Mouse (Mus musculus) kidney, embryonic 15.5 days (tissue): ENCODE results near the gene Prpf8. TPM values are rescaled to one million over a fixed set of nuclear protein-coding genes. Genes with fewer than 3 reads are reported as not detected.

Experiments used
- ATAC-seq: fragments of 200-750 bp; cut with Nextera tagmentation; replicated peaks from 2 replicates; pipeline ENCODE4 v1.8.0; 2017; ENCODE audit warnings: moderate TSS enrichment; ENCODE audit not compliant: low FRiP score
- H3K27ac ChIP-seq: fragments of 300-500 bp; sonication (generic); 2 replicates; pipeline ENCODE4 v1.5.1; 2015; ENCODE audit warnings: mild to moderate bottlenecking, inconsistent platforms
- H3K27me3 ChIP-seq: fragments of 300-500 bp; sonication (generic); 2 replicates; pipeline ENCODE4 v1.6.1; 2015; ENCODE audit warnings: inconsistent platforms
- H3K36me3 ChIP-seq: fragments of 300-500 bp; sonication (generic); 2 replicates; pipeline ENCODE4 v1.6.1; 2015; ENCODE audit warnings: inconsistent platforms
- H3K4me1 ChIP-seq: fragments of 300-500 bp; sonication (generic); 2 replicates; pipeline ENCODE4 v1.6.1; 2015; ENCODE audit warnings: inconsistent platforms
- H3K4me2 ChIP-seq: fragments of 300-500 bp; sonication (generic); 2 replicates; pipeline ENCODE4 v1.6.1; 2015; ENCODE audit warnings: moderate library complexity, mild to moderate bottlenecking, inconsistent platforms
- H3K4me3 ChIP-seq: fragments of 300-500 bp; sonication (generic); replicated peaks from 2 replicates; pipeline ENCODE4 v1.5.1; 2015; ENCODE audit warnings: mild to moderate bottlenecking, inconsistent platforms
- H3K9ac ChIP-seq: fragments of 300-500 bp; sonication (generic); 2 replicates; pipeline ENCODE4 v1.6.1; 2015; ENCODE audit warnings: mild to moderate bottlenecking, inconsistent platforms
- H3K9me3 ChIP-seq: fragments of 300-500 bp; sonication (generic); replicated peaks from 2 replicates; pipeline ENCODE4 v1.6.1; 2016; ENCODE audit warnings: inconsistent platforms
- WGBS: fragments of 180-500 bp; shearing (Covaris S2); methylation state at CpG from one replicate; pipeline ENCODE4 v1.1.7; 2015; ENCODE audit warnings: mixed read lengths; 5-methylcytosine and 5-hydroxymethylcytosine counted together
- polyA plus RNA-seq: library from polyadenylated mRNA; unstranded; fragments of >200 nt; fragmentation: Nextera tagmentation; extraction: Ambion mirVana; gene quantifications from 2 replicates; pipeline ENCODE4 v1.2.1, GENCODE M21; 2015

Prpf8 gene
- polyA plus RNA-seq, 1 experiment from 2014 or later = 61.7 TPM

- Histone ChIP-seq H3K36me3 (peaks cover 7% of the 10 kb centered on the region), H3K4me3 (no peak overlapping the region), H3K9me3 (no peaks in the 10 kb centered on the region), H3K27me3 (no peaks in the 10 kb centered on the region), H3K9ac (no peak overlapping the region), H3K4me1 (peaks cover 14% of the 10 kb centered on the region), H3K27ac (no peak overlapping the region), H3K4me2 (no peak overlapping the region)
- 80% methylated on average over 3 of the region's 3 CpGs for WGBS
- ATAC-seq = no peak
Measured at GRCm38 (mm10) chr11:75470675-75471074, 15.9 kb upstream of the Prpf8 start.

- no peak overlapping the region for H3K4me3 ChIP-seq
- H3K27ac ChIP-seq = no peak overlapping the region
- H3K4me2 ChIP-seq = no peak overlapping the region
- H3K36me3 ChIP-seq = no peaks in the 10 kb centered on the region
- no peaks in the 10 kb centered on the region for H3K9me3 ChIP-seq
- whole genome bisulfite sequencing = 82% methylated on average over 11 of the region's 11 CpGs
- H3K27me3 ChIP-seq = peaks cover 4% of the 10 kb centered on the region; the same call in 1 of the 2 replicates
- no peak overlapping the region for H3K9ac ChIP-seq
- no peak for ATAC-seq
- H3K4me1 ChIP-seq = peaks cover 12% of the 10 kb centered on the region
Measured at GRCm38 (mm10) chr11:75472469-75473081, 14.0 kb upstream of the Prpf8 start.

- Histone ChIP-seq H3K27me3 (peaks cover 4% of the 10 kb centered on the region; the same call in 1 of the 2 replicates), H3K4me1 (peaks cover 4% of the 10 kb centered on the region), H3K36me3 (no peaks in the 10 kb centered on the region), H3K4me3 (no peak overlapping the region), H3K4me2 (no peak overlapping the region), H3K27ac (no peak overlapping the region), H3K9ac (no peak overlapping the region), H3K9me3 (no peaks in the 10 kb centered on the region)
- WGBS = 66% methylated on average over 7 of the region's 7 CpGs
- no peak for ATAC-seq
Measured at GRCm38 (mm10) chr11:75473376-75473775, 13.2 kb upstream of the Prpf8 start.

GRCm38 (mm10) chr11:75486192-75486591 is 424 bp upstream of the Prpf8 start:
- H3K4me3 ChIP-seq = peak overlapping the region; percentile 85
- ATAC-seq = peak; percentile 42
- H3K9me3 ChIP-seq = no peaks in the 10 kb centered on the region
- peaks cover 31% of the 10 kb centered on the region for H3K36me3 ChIP-seq
- no peak overlapping the region for H3K27ac ChIP-seq
- peaks cover 11% of the 10 kb centered on the region for H3K4me1 ChIP-seq
- H3K4me2 ChIP-seq = peak overlapping the region; percentile 86
- peaks cover 4% of the 10 kb centered on the region; the same call in 1 of the 2 replicates for H3K27me3 ChIP-seq
- WGBS = 21% methylated on average over 3 of the region's 3 CpGs
- H3K9ac ChIP-seq = no peak overlapping the region

GRCm38 (mm10) chr11:75487496-75487895 is 880 bp downstream of the Prpf8 start:
- Histone ChIP-seq H3K4me1 (peaks cover 11% of the 10 kb centered on the region), H3K4me3 (peak overlapping the region; percentile 85), H3K9me3 (no peaks in the 10 kb centered on the region), H3K9ac (peak overlapping the region; percentile 94), H3K4me2 (peak overlapping the region; percentile 86), H3K27ac (peak overlapping the region; percentile 65; the same call in 1 of the 2 replicates), H3K27me3 (peaks cover 4% of the 10 kb centered on the region; the same call in 1 of the 2 replicates), H3K36me3 (peaks cover 45% of the 10 kb centered on the region)
- no peak for ATAC-seq
- WGBS = 40% methylated on average over 6 of the region's 6 CpGs

- Histone ChIP-seq H3K36me3 (peaks cover 100% of the 10 kb centered on the region), H3K27ac (no peak overlapping the region), H3K9me3 (no peaks in the 10 kb centered on the region), H3K9ac (no peak overlapping the region), H3K4me2 (no peak overlapping the region), H3K4me3 (no peak overlapping the region), H3K27me3 (no peaks in the 10 kb centered on the region), H3K4me1 (no peaks in the 10 kb centered on the region)
- WGBS = 93% methylated on average over 10 of the region's 10 CpGs
- ATAC-seq = no peak
Measured at GRCm38 (mm10) chr11:75494296-75495049, 7.9 kb downstream of the Prpf8 start.

- H3K36me3 ChIP-seq = peaks cover 100% of the 10 kb centered on the region
- no peak overlapping the region for H3K4me2 ChIP-seq
- ATAC-seq = no peak
- H3K4me1 ChIP-seq = no peaks in the 10 kb centered on the region
- no peak overlapping the region for H3K27ac ChIP-seq
- H3K4me3 ChIP-seq = no peak overlapping the region
- no peaks in the 10 kb centered on the region for H3K9me3 ChIP-seq
- WGBS = 86% methylated on average over 1 of the region's 1 CpGs
- no peaks in the 10 kb centered on the region for H3K27me3 ChIP-seq
- H3K9ac ChIP-seq = no peak overlapping the region
Measured at GRCm38 (mm10) chr11:75498126-75498525, 11.5 kb downstream of the Prpf8 start.

GRCm38 (mm10) chr11:75508162-75508561 is 21.5 kb downstream of the Prpf8 start:
- ATAC-seq = no peak
- Histone ChIP-seq H3K4me3 (no peak overlapping the region), H3K4me1 (peaks cover 29% of the 10 kb centered on the region), H3K36me3 (peaks cover 64% of the 10 kb centered on the region), H3K9ac (no peak overlapping the region), H3K9me3 (no peaks in the 10 kb centered on the region), H3K27me3 (no peaks in the 10 kb centered on the region), H3K27ac (no peak overlapping the region), H3K4me2 (no peak overlapping the region)
- WGBS = 95% methylated on average over 4 of the region's 4 CpGs

GRCm38 (mm10) chr11:75508904-75509303 is 22.3 kb downstream of the Prpf8 start:
- no peaks in the 10 kb centered on the region for H3K27me3 ChIP-seq
- H3K4me3 ChIP-seq = no peak overlapping the region
- no peak for ATAC-seq
- H3K4me1 ChIP-seq = peaks cover 35% of the 10 kb centered on the region
- no peak overlapping the region for H3K4me2 ChIP-seq
- 47% methylated on average over 8 of the region's 8 CpGs for WGBS
- no peaks in the 10 kb centered on the region for H3K9me3 ChIP-seq
- H3K36me3 ChIP-seq = peaks cover 57% of the 10 kb centered on the region
- peak overlapping the region; percentile 85 for H3K27ac ChIP-seq
- H3K9ac ChIP-seq = no peak overlapping the region; the same call in 1 of the 2 replicates

- H3K27me3 ChIP-seq = no peaks in the 10 kb centered on the region
- peak within 1 kb of the TSS; percentile 54 for H3K4me3 ChIP-seq
- H3K27ac ChIP-seq = peak within 1 kb of the TSS; percentile 85
- ATAC-seq = peak; percentile 84
- H3K9ac ChIP-seq = peak within 1 kb of the TSS; percentile 51
- H3K36me3 ChIP-seq = peaks cover 46% of the 10 kb centered on the region
- WGBS = 1% methylated on average over 43 of the region's 43 CpGs
- H3K9me3 ChIP-seq = no peaks in the 10 kb centered on the region
- peaks cover 38% of the 10 kb centered on the region for H3K4me1 ChIP-seq
- H3K4me2 ChIP-seq = peak within 1 kb of the TSS; percentile 91
Measured at GRCm38 (mm10) chr11:75509741-75510626, 23.4 kb downstream of the Prpf8 start, which contains the start of gene Rilp. Gene Rilp (plus strand): TSS chr11:75510094.

- ATAC-seq = peak; percentile 87
- H3K4me2 ChIP-seq = peak overlapping the region; percentile 91
- peak overlapping the region; percentile 85 for H3K27ac ChIP-seq
- H3K27me3 ChIP-seq = no peaks in the 10 kb centered on the region
- WGBS = 3% methylated on average over 24 of the region's 24 CpGs
- peak overlapping the region; percentile 51 for H3K9ac ChIP-seq
- peaks cover 38% of the 10 kb centered on the region for H3K4me1 ChIP-seq
- peak overlapping the region; percentile 54 for H3K4me3 ChIP-seq
- no peaks in the 10 kb centered on the region for H3K9me3 ChIP-seq
- peaks cover 40% of the 10 kb centered on the region for H3K36me3 ChIP-seq
Measured at GRCm38 (mm10) chr11:75510627-75510993, 24.0 kb downstream of the Prpf8 start.
